Mouse (Mus musculus) splenic B cell, adult 2 months (primary cell): ENCODE data around the gene Fam114a2.

Experiments used
- DNase-seq: peaks from one replicate; pipeline ENCODE4 v3.0.0-alpha.2; 2011; ENCODE audit warnings: low read depth, low spot score
- H3K27me3 ChIP-seq: 2 replicates; pipeline ENCODE4 v1.6.1; 2012; ENCODE audit warnings: mild to moderate bottlenecking, low read length, moderate library complexity, mixed read lengths; ENCODE audit not compliant: control insufficient read depth, poor library complexity, insufficient read depth, severe bottlenecking
- H3K36me3 ChIP-seq: 2 replicates; pipeline ENCODE4 v1.6.1; 2012; ENCODE audit warnings: mild to moderate bottlenecking, low read length, moderate library complexity, mixed read lengths; ENCODE audit not compliant: control insufficient read depth, poor library complexity, insufficient read depth, severe bottlenecking

Gene Fam114a2

GRCm38 (mm10) chr11:57529111-57529510 is 10.7 kb upstream of the Fam114a2 start:
- H3K36me3 ChIP-seq: 0 out of 2 replicates have a peak, but pooled peaks cover 5% of the 10 kb centered on the region
- no peaks in the 10 kb centered on the region for H3K27me3 ChIP-seq
- DNase-seq: no peak

GRCm38 (mm10) chr11:57527506-57527905 is 9.1 kb upstream of the Fam114a2 start:
- no peaks in the 10 kb centered on the region for H3K27me3 ChIP-seq
- DNase-seq: no peak
- H3K36me3 ChIP-seq: 0 out of 2 replicates have a peak, but pooled peaks cover 3% of the 10 kb centered on the region

- Histone ChIP-seq H3K27me3 (no peaks in the 10 kb centered on the region), H3K36me3 (peaks cover 1% of the 10 kb centered on the region; the same call in 1 of the 2 replicates)
- DNase-seq: no peak
These were observed 7.5 kb upstream of the Fam114a2 start for GRCm38 (mm10) chr11:57525900-57526299.

- H3K36me3 ChIP-seq: peaks cover 4% of the 10 kb centered on the region
- no peak for DNase-seq
- H3K27me3 ChIP-seq: no peaks in the 10 kb centered on the region
These were observed 6.2 kb upstream of the Fam114a2 start for GRCm38 (mm10) chr11:57524597-57524996.

- H3K27me3 ChIP-seq: no peaks in the 10 kb centered on the region
- DNase-seq: no peak
- peaks cover 3% of the 10 kb centered on the region for H3K36me3 ChIP-seq
These were observed 5.0 kb upstream of the Fam114a2 start for GRCm38 (mm10) chr11:57523418-57523817.

GRCm38 (mm10) chr11:57522046-57522445 is 3.6 kb upstream of the Fam114a2 start:
- DNase-seq: no peak
- no peaks in the 10 kb centered on the region for H3K27me3 ChIP-seq
- peaks cover 3% of the 10 kb centered on the region for H3K36me3 ChIP-seq

GRCm38 (mm10) chr11:57521206-57521605 is 2.8 kb upstream of the Fam114a2 start:
- Histone ChIP-seq H3K27me3 (no peaks in the 10 kb centered on the region), H3K36me3 (peaks cover 3% of the 10 kb centered on the region)
- DNase-seq: no peak

- Histone ChIP-seq H3K36me3 (peaks cover 3% of the 10 kb centered on the region), H3K27me3 (no peaks in the 10 kb centered on the region)
- no peak for DNase-seq
These were observed 887 bp upstream of the Fam114a2 start for GRCm38 (mm10) chr11:57519304-57519703.

GRCm38 (mm10) chr11:57518751-57519148 is 333 bp upstream of the Fam114a2 start:
- no peaks in the 10 kb centered on the region for H3K27me3 ChIP-seq
- H3K36me3 ChIP-seq: peaks cover 3% of the 10 kb centered on the region

GRCm38 (mm10) chr11:57516946-57517441 is 1.4 kb downstream of the Fam114a2 start:
- no peak for DNase-seq
- no peaks in the 10 kb centered on the region for H3K27me3 ChIP-seq

More at GRCm38 (mm10) chr11:57518751-57519148, 333 bp upstream of the Fam114a2 start:
- peak; percentile 63 for DNase-seq

GRCm38 (mm10) chr11:57515218-57515617 is 3.2 kb downstream of the Fam114a2 start:
- peaks cover 11% of the 10 kb centered on the region for H3K36me3 ChIP-seq
- peak; percentile 6 for DNase-seq
- no peaks in the 10 kb centered on the region for H3K27me3 ChIP-seq

More at GRCm38 (mm10) chr11:57516946-57517441, 1.4 kb downstream of the Fam114a2 start:
- H3K36me3 ChIP-seq: peaks cover 5% of the 10 kb centered on the region

- no peaks in the 10 kb centered on the region for H3K27me3 ChIP-seq
- DNase-seq: no peak
- peaks cover 31% of the 10 kb centered on the region for H3K36me3 ChIP-seq
These were observed 11.5 kb downstream of the Fam114a2 start for GRCm38 (mm10) chr11:57506899-57507298.

- Histone ChIP-seq H3K36me3 (peaks cover 23% of the 10 kb centered on the region), H3K27me3 (no peaks in the 10 kb centered on the region)
These were observed 15.3 kb downstream of the Fam114a2 start for GRCm38 (mm10) chr11:57503155-57503554.

GRCm38 (mm10) chr11:57498215-57498614 is 20.2 kb downstream of the Fam114a2 start:
- no peaks in the 10 kb centered on the region for H3K27me3 ChIP-seq
- peaks cover 14% of the 10 kb centered on the region for H3K36me3 ChIP-seq
- DNase-seq: no peak

More at GRCm38 (mm10) chr11:57503155-57503554, 15.3 kb downstream of the Fam114a2 start:
- DNase-seq: no peak

GRCm38 (mm10) chr11:57497701-57498100 is 20.7 kb downstream of the Fam114a2 start:
- DNase-seq: no peak
- H3K27me3 ChIP-seq: no peaks in the 10 kb centered on the region
- peaks cover 14% of the 10 kb centered on the region for H3K36me3 ChIP-seq
